Mouse (Mus musculus): Measurements from ENCODE around the gene Slc22a14.

DNA sequence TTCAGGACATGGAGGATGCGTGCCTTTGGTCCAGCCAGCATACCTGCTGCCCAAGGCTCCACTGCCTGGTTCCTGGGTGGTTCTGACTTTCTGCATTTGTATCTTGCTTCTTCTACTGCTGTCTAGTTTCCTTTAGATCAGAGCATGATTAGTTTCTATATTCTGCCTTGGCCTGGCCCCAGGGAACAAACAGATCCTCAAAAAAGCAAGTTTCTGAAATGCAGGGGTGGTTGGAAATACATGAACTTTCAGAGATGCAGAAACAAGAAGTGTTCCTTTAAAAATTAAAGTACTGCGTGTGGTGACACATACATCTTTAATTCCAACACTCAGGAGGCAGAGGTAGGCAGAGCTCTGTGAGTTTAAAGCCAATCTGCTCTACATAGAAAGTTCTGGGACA is 30.5 kb downstream of the Slc22a14 start:
- TF ChIP-seq POLR2A (IDR thresholded peaks at IDR 0.05; ENCODE audit: insufficient read depth, low read depth, low read length) (no peak), CTCF (IDR thresholded peaks at IDR 0.05; ENCODE audit: insufficient read depth, low read depth, low read length) (no peak)
